Mouse (Mus musculus) midbrain, embryonic 11.5 days (tissue): ENCODE results near the gene Msi2. TPM values are rescaled to one million over a fixed set of nuclear protein-coding genes. Genes with fewer than 3 reads are reported as not detected.

Source experiments
- ATAC-seq: fragments of 200-750 bp; cut with Nextera tagmentation; 2 replicates; pipeline ENCODE4 v1.8.0; 2017; ENCODE audit warnings: moderate TSS enrichment, moderate library complexity; ENCODE audit not compliant: low FRiP score
- DNase-seq: peaks from one replicate; pipeline ENCODE4 v3.0.0; 2015; ENCODE audit warnings: low spot score; ENCODE audit errors: missing footprints
- H3K27ac ChIP-seq: fragments of 300-500 bp; sonication (generic); 2 replicates; pipeline ENCODE4 v1.5.1; 2014; ENCODE audit warnings: low read depth, low read length
- H3K27me3 ChIP-seq: fragments of 300-500 bp; sonication (generic); 2 replicates; pipeline ENCODE4 v1.6.1; 2014; ENCODE audit warnings: mild to moderate bottlenecking, low read length, moderate library complexity, mixed read lengths; ENCODE audit not compliant: control insufficient read depth, insufficient read depth
- H3K36me3 ChIP-seq: fragments of 300-500 bp; sonication (generic); 2 replicates; pipeline ENCODE4 v1.6.1; 2014; ENCODE audit warnings: mild to moderate bottlenecking, low read length, moderate library complexity, mixed read lengths; ENCODE audit not compliant: control insufficient read depth, insufficient read depth
- H3K4me1 ChIP-seq: fragments of 300-500 bp; sonication (generic); 2 replicates; pipeline ENCODE4 v1.6.1; 2014; ENCODE audit warnings: low read length; ENCODE audit not compliant: control insufficient read depth, insufficient read depth
- H3K4me2 ChIP-seq: fragments of 300-500 bp; sonication (generic); 2 replicates; pipeline ENCODE4 v1.6.1; 2014; ENCODE audit warnings: mild to moderate bottlenecking, moderate library complexity
- H3K4me3 ChIP-seq: fragments of 300-500 bp; sonication (generic); 2 replicates; pipeline ENCODE4 v1.5.1; 2014; ENCODE audit warnings: low read depth, low read length
- H3K9ac ChIP-seq: fragments of 300-500 bp; sonication (generic); 2 replicates; pipeline ENCODE4 v1.6.1; 2014; ENCODE audit warnings: low read length
- H3K9me3 ChIP-seq: fragments of 300-500 bp; sonication (generic); 2 replicates; pipeline ENCODE4 v1.6.1; 2016; ENCODE audit warnings: low read length; ENCODE audit not compliant: control insufficient read depth
- WGBS: fragments of 180-500 bp; shearing (Covaris S2); extraction: QIAGEN DNeasy Blood & Tissue Kit; methylation state at CpG from one replicate; pipeline ENCODE4 v1.1.7; 2014; 5-methylcytosine and 5-hydroxymethylcytosine counted together
- polyA plus RNA-seq: library from polyadenylated mRNA; unstranded; fragments of >200 nt; fragmentation: Nextera tagmentation; extraction: Ambion mirVana; gene quantifications from 2 replicates; pipeline ENCODE4 v1.2.1, GENCODE M21; 2014

Gene Msi2
- polyA plus RNA-seq, 1 experiment from 2014 or later, result 27.0 TPM

DNA sequence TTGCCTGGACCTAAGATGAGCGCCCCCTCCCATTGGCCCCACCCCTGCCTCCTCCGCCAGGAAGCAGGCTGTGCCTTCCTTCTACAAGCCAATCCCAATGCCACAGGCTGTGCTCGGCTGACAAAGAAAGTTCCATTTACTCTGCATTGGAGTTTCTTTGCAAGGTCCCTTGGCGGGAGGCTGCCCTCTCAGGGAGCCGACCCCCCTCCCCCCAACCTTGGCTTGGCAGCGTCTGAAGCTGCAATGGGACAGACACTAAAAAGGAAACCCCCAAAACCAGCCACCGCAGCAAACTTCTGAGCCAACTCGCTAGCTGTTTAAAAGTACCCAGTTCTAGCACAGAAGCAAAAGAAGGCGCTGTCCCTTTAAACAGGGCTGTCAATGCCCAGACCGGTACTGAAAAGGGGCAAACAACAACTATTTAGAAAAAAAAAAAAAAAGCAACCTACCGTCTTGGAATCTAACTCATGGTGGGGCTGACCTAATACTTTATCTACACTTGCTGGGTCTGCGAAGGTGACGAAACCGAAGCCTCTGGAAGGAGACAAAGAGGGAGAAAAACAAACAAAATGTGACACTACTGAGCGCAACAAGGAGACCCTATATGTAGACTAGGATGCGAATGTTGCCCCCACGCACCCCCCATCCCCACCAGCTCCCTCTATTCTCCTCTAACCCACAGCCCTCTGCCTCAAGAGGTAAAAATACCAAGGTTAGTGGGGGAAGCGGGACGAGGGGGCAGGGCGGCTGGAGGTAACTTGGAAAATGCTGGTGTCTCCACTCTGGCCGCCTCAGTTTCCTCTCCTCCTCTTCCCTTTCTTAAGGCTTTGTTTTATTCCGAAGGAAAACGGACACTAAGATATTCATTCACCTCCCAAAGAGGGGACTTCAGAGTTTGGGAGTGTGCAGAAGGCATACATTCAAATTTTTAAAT is 2.0 kb downstream of the Msi2 start:
- Histone ChIP-seq H3K4me3 (peak overlapping the region; percentile 98), H3K36me3 (peaks cover 9% of the 10 kb centered on the region), H3K27me3 (no peaks in the 10 kb centered on the region), H3K4me1 (peaks cover 48% of the 10 kb centered on the region), H3K27ac (peak overlapping the region; percentile 92), H3K9me3 (no peaks in the 10 kb centered on the region), H3K4me2 (peak overlapping the region; percentile 70), H3K9ac (peak overlapping the region; percentile 100)
- ATAC-seq (peak; percentile 39), DNase-seq (peak; percentile 95)
- under 1% methylated on average over 23 of the region's 23 CpGs for WGBS

DNA sequence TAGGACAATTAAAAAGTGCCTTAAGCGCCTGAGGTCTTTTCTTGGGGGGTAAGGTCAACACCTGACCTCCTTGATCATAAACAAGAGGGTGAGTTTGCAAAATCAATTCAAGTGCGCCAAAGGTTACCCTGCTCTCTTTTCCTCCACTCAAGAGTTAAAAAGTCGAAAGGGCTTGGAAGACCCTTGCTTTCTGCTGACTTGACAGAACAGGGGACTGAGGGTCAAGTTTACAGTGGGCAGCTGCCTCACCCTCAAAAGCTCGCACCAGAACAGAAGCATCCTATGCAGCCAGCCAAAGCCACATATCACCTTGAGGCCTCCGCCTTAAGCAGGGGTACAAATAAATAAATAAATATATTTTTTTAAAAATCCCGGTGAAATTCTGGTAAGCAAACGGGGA is 3.0 kb downstream of the Msi2 start:
- WGBS, result 33% methylated on average over 7 of the region's 7 CpGs
- ATAC-seq, result no peak
- no peaks in the 10 kb centered on the region for H3K27me3 ChIP-seq
- peaks cover 38% of the 10 kb centered on the region for H3K4me1 ChIP-seq
- H3K36me3 ChIP-seq, result peaks cover 12% of the 10 kb centered on the region
- DNase-seq, result no peak
- H3K9me3 ChIP-seq, result no peaks in the 10 kb centered on the region
- H3K4me2 ChIP-seq, result peak overlapping the region; percentile 70
- H3K9ac ChIP-seq, result peak overlapping the region; percentile 100
- peak overlapping the region; percentile 22; the same call in 1 of the 2 replicates for H3K27ac ChIP-seq
- H3K4me3 ChIP-seq, result peak overlapping the region; percentile 98

GRCm38 (mm10) chr11:88714127-88714526 is 4.2 kb downstream of the Msi2 start:
- H3K9ac ChIP-seq, result no peak overlapping the region; the same call in 1 of the 2 replicates
- no peak for DNase-seq
- H3K9me3 ChIP-seq, result no peaks in the 10 kb centered on the region
- 76% methylated on average over 7 of the region's 7 CpGs for WGBS
- H3K36me3 ChIP-seq, result peaks cover 12% of the 10 kb centered on the region
- H3K4me3 ChIP-seq, result peak overlapping the region; percentile 98
- no peaks in the 10 kb centered on the region for H3K27me3 ChIP-seq
- ATAC-seq, result no peak
- H3K27ac ChIP-seq, result no peak overlapping the region
- H3K4me1 ChIP-seq, result peaks cover 26% of the 10 kb centered on the region
- H3K4me2 ChIP-seq, result peak overlapping the region; percentile 70

DNA sequence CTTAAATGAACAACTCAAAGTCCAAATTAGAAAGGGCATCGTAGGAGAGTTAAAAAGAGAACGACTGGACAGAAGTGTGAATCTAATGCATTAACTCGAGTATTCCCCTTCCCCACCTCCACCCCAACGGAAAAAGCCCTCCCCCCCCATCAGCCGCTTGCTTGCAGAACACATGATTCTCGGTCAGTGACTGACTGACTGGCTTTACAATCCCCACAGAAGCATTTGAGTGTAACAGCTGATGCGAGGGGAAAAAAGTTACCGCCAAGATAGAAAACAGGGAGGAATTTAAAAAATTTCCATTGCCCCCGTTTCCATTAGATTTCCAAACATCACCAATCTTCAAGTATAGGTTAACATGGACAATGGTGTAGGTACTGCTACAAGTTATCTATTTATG is 4.8 kb downstream of the Msi2 start:
- Histone ChIP-seq H3K36me3 (peaks cover 15% of the 10 kb centered on the region), H3K27me3 (no peaks in the 10 kb centered on the region), H3K4me3 (peak overlapping the region; percentile 98; the same call in 1 of the 2 replicates), H3K27ac (no peak overlapping the region), H3K4me2 (peak overlapping the region; percentile 70), H3K4me1 (peaks cover 26% of the 10 kb centered on the region), H3K9me3 (no peaks in the 10 kb centered on the region), H3K9ac (no peak overlapping the region)
- no peak for ATAC-seq
- DNase-seq, result no peak
- WGBS, result 52% methylated on average over 9 of the region's 9 CpGs

DNA sequence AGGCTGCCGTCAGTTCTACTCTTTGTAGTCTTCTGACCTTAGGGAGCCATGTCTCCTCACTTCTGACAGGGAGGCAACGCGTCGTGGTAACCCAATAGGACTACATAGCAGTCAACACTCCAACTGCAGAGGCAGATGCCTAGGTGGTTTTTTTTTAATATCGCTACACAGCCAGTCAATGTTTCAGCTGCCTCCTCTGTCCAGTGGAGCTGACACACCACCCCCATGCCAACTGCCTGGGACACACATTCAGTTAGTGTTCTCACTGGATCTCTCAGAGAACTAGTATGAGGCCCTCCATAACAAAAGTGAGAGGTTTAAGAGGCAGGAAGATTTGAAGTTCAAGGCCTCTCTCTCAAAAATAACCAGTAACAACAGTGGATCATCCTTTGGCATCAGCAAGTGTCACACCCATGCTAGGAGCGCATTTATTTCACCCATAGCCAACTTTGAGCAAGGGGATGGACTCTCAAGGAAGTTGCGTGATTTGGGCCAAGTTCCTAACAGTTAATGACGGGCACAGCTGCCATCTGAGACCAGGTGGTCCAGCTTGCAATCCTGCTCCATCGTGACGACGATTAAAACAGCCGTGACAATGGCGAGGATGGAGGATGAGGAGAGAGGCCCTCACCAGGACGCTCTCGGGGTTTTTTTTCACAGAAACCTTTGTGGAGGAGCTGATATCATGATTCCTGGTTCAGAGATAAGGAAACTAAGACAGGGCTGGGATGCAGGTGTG is 8.3 kb downstream of the Msi2 start:
- no peak overlapping the region for H3K4me3 ChIP-seq
- H3K27me3 ChIP-seq, result no peaks in the 10 kb centered on the region
- no peak overlapping the region for H3K27ac ChIP-seq
- H3K9ac ChIP-seq, result no peak overlapping the region
- 87% methylated on average over 15 of the region's 15 CpGs for WGBS
- no peak overlapping the region for H3K4me2 ChIP-seq
- ATAC-seq (no peak), DNase-seq (no peak)
- H3K4me1 ChIP-seq, result peaks cover 36% of the 10 kb centered on the region
- H3K36me3 ChIP-seq, result peaks cover 20% of the 10 kb centered on the region
- H3K9me3 ChIP-seq, result no peaks in the 10 kb centered on the region

DNA sequence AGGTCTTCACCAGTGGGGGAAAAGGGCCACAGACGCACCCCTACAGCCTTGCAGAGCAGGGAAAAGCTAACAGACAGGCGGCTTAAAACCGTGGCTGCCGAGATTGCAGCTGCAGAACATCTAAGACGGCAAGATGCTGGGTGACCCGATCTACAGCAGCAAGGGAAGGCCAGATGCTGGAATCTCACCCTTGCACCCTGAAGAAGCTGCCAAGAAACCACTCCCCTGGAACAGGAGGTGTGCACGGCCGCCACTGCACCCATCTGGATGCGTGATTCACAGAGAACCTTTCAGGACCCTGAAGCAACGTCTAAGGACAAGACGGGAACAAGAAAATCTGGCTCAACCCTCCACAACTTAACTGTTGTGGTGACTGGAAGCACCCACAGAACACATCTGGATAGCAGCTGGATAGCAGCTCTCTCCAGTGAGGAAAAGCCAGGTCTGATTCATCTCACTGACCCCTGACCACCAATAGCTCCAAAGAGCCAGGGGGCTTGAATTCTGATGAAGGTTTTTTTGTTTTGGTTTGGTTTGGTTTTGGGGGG is 11.0 kb downstream of the Msi2 start:
- no peak for ATAC-seq

DNA sequence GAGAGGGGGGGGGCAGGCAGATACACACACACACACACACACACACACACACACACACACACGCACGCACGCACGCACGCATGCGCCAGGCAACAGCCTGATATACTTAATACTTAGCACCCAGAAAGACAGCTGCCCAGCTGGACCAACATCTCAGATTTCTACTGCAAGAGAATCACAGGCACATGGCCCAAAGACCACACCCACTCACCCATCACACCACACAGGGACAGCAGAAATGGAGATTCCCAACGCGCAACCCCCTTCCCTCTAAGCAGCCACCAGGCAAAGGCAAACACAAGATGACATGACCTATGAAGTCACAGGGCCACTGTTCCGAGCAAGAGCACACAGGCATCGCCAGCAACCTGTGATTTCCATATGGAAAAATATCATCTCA is 13.6 kb downstream of the Msi2 start:
- ATAC-seq, result no peak
- no peak overlapping the region; the same call in 1 of the 2 replicates for H3K27ac ChIP-seq
- H3K27me3 ChIP-seq, result no peaks in the 10 kb centered on the region
- no peak overlapping the region for H3K4me3 ChIP-seq
- H3K4me2 ChIP-seq, result no peak overlapping the region
- DNase-seq, result no peak
- H3K4me1 ChIP-seq, result peaks cover 57% of the 10 kb centered on the region
- no peaks in the 10 kb centered on the region for H3K9me3 ChIP-seq
- H3K9ac ChIP-seq, result no peak overlapping the region
- peaks cover 19% of the 10 kb centered on the region; the same call in 1 of the 2 replicates for H3K36me3 ChIP-seq
- 74% methylated on average over 10 of the region's 10 CpGs for WGBS

More for the DNA sequence above, 11.0 kb downstream of the Msi2 start:
- no peaks in the 10 kb centered on the region for H3K27me3 ChIP-seq
- no peaks in the 10 kb centered on the region for H3K9me3 ChIP-seq
- DNase-seq, result no peak
- H3K4me2 ChIP-seq, result no peak overlapping the region
- peaks cover 23% of the 10 kb centered on the region for H3K36me3 ChIP-seq
- peaks cover 41% of the 10 kb centered on the region for H3K4me1 ChIP-seq
- H3K4me3 ChIP-seq, result no peak overlapping the region
- H3K27ac ChIP-seq, result peak overlapping the region; percentile 10; the same call in 1 of the 2 replicates
- 77% methylated on average over 11 of the region's 11 CpGs for WGBS
- H3K9ac ChIP-seq, result no peak overlapping the region

GRCm38 (mm10) chr11:88703220-88703619 is 15.1 kb downstream of the Msi2 start:
- no peak overlapping the region; the same call in 1 of the 2 replicates for H3K9ac ChIP-seq
- ATAC-seq, result peak; percentile 58
- no peaks in the 10 kb centered on the region for H3K27me3 ChIP-seq
- H3K27ac ChIP-seq, result peak overlapping the region; percentile 80
- no peak overlapping the region for H3K4me3 ChIP-seq
- DNase-seq, result no peak
- H3K4me1 ChIP-seq, result peaks cover 57% of the 10 kb centered on the region
- H3K9me3 ChIP-seq, result no peaks in the 10 kb centered on the region
- H3K36me3 ChIP-seq, result peaks cover 16% of the 10 kb centered on the region; the same call in 1 of the 2 replicates
- 5% methylated on average over 4 of the region's 4 CpGs for WGBS
- H3K4me2 ChIP-seq, result peak overlapping the region; percentile 16; the same call in 1 of the 2 replicates
